Mouse (Mus musculus) hindbrain, embryonic 16.5 days (tissue): ENCODE measurements around the gene Gnas. TPM values are rescaled to one million over a fixed set of nuclear protein-coding genes. Genes with fewer than 3 reads are reported as not detected.

ENCODE experiments used
- ATAC-seq: fragments of 200-750 bp; cut with Nextera tagmentation; 2 replicates; pipeline ENCODE4 v1.8.0; 2017; ENCODE audit warnings: moderate TSS enrichment, moderate library complexity
- H3K27ac ChIP-seq: fragments of 300-500 bp; sonication (generic); 2 replicates; pipeline ENCODE4 v1.5.1; 2014; ENCODE audit warnings: low read depth, mild to moderate bottlenecking, control low read depth, low read length, moderate library complexity
- H3K27me3 ChIP-seq: fragments of 300-500 bp; sonication (generic); replicated peaks from 2 replicates; pipeline ENCODE4 v1.6.1; 2014; ENCODE audit warnings: low read length; ENCODE audit not compliant: control insufficient read depth, insufficient read depth
- H3K36me3 ChIP-seq: fragments of 300-500 bp; sonication (generic); 2 replicates; pipeline ENCODE4 v1.6.1; 2014; ENCODE audit warnings: mild to moderate bottlenecking, low read length, moderate library complexity, mixed read lengths; ENCODE audit not compliant: control insufficient read depth, insufficient read depth
- H3K4me1 ChIP-seq: fragments of 300-500 bp; sonication (generic); 2 replicates; pipeline ENCODE4 v1.6.1; 2014; ENCODE audit warnings: low read depth, low read length; ENCODE audit not compliant: control insufficient read depth, insufficient read depth
- H3K4me2 ChIP-seq: fragments of 300-500 bp; sonication (generic); 2 replicates; pipeline ENCODE4 v1.6.1; 2014; ENCODE audit warnings: mild to moderate bottlenecking, low read length, control low read depth, moderate library complexity
- H3K4me3 ChIP-seq: fragments of 300-500 bp; sonication (generic); 2 replicates; pipeline ENCODE4 v1.5.1; 2014; ENCODE audit warnings: mild to moderate bottlenecking, low read length, control low read depth, moderate library complexity
- H3K9ac ChIP-seq: fragments of 300-500 bp; sonication (generic); 2 replicates; pipeline ENCODE4 v1.6.1; 2014; ENCODE audit warnings: low read depth, mild to moderate bottlenecking, control low read depth, low read length, moderate library complexity
- H3K9me3 ChIP-seq: fragments of 300-500 bp; sonication (generic); 2 replicates; pipeline ENCODE4 v1.6.1; 2014; ENCODE audit warnings: mild to moderate bottlenecking, low read length, moderate library complexity; ENCODE audit not compliant: control insufficient read depth
- WGBS: fragments of 180-500 bp; shearing (Covaris S2); extraction: QIAGEN DNeasy Blood & Tissue Kit; methylation state at CpG from one replicate; pipeline ENCODE4 v1.1.7; 2014; 5-methylcytosine and 5-hydroxymethylcytosine counted together
- polyA plus RNA-seq: library from polyadenylated mRNA; unstranded; fragments of >200 nt; fragmentation: Nextera tagmentation; extraction: Ambion mirVana; gene quantifications from 2 replicates; pipeline ENCODE4 v1.2.1, GENCODE M21; 2015

Gnas gene
- 1,030 and 1,626 TPM in 2 replicates for polyA plus RNA-seq

- H3K27ac ChIP-seq, result no peak within 1 kb of the TSS
- H3K9ac ChIP-seq, result no peak within 1 kb of the TSS
- 47% methylated on average over 19 of the region's 19 CpGs for WGBS
- H3K36me3 ChIP-seq, result peaks cover 35% of the 10 kb centered on the region
- ATAC-seq, result peak; percentile 66
- peaks cover 29% of the 10 kb centered on the region for H3K27me3 ChIP-seq
- peaks cover 22% of the 10 kb centered on the region for H3K9me3 ChIP-seq
- H3K4me3 ChIP-seq, result peak within 1 kb of the TSS; percentile 32
- peaks cover 11% of the 10 kb centered on the region for H3K4me1 ChIP-seq
- peak within 1 kb of the TSS; percentile 54 for H3K4me2 ChIP-seq
Observed at GRCm38 (mm10) chr2:174284011-174284410, at the start of gene Gnas. Gene Gnas (plus strand): TSS chr2:174284320.

GRCm38 (mm10) chr2:174242431-174242830 lies 41.7 kb upstream of the Gnas start:
- 87% methylated on average over 5 of the region's 5 CpGs for WGBS
- H3K36me3 ChIP-seq, result no peaks in the 10 kb centered on the region
- H3K4me1 ChIP-seq, result no peaks in the 10 kb centered on the region
- H3K4me3 ChIP-seq, result no peak overlapping the region
- H3K9me3 ChIP-seq, result no peaks in the 10 kb centered on the region; the same call in 1 of the 2 replicates
- no peak overlapping the region for H3K27ac ChIP-seq
- no peak overlapping the region for H3K4me2 ChIP-seq
- H3K9ac ChIP-seq, result no peak overlapping the region
- no peaks in the 10 kb centered on the region for H3K27me3 ChIP-seq
- no peak for ATAC-seq

- no peak overlapping the region for H3K4me2 ChIP-seq
- no peaks in the 10 kb centered on the region for H3K27me3 ChIP-seq
- no peaks in the 10 kb centered on the region for H3K4me1 ChIP-seq
- no peak overlapping the region for H3K9ac ChIP-seq
- no peak overlapping the region for H3K4me3 ChIP-seq
- no peaks in the 10 kb centered on the region for H3K9me3 ChIP-seq
- H3K36me3 ChIP-seq, result no peaks in the 10 kb centered on the region
- no peak overlapping the region for H3K27ac ChIP-seq
- no peak for ATAC-seq
Observed at GRCm38 (mm10) chr2:174251963-174252362, 32.2 kb upstream of the Gnas start.

- WGBS, result 26% methylated on average over 2 of the region's 2 CpGs
Observed at GRCm38 (mm10) chr2:174257312-174257711, 26.8 kb upstream of the Gnas start.

GRCm38 (mm10) chr2:174260004-174260403 lies 24.1 kb upstream of the Gnas start:
- Histone ChIP-seq H3K4me3 (no peak overlapping the region), H3K9me3 (no peaks in the 10 kb centered on the region), H3K9ac (no peak overlapping the region), H3K36me3 (no peaks in the 10 kb centered on the region; the same call in 1 of the 2 replicates), H3K27ac (no peak overlapping the region), H3K4me2 (no peak overlapping the region), H3K4me1 (no peaks in the 10 kb centered on the region), H3K27me3 (no peaks in the 10 kb centered on the region)
- 13% methylated on average over 3 of the region's 3 CpGs for WGBS
- ATAC-seq, result no peak

More at GRCm38 (mm10) chr2:174257312-174257711, 26.8 kb upstream of the Gnas start:
- Histone ChIP-seq H3K4me3 (no peak overlapping the region), H3K9me3 (no peaks in the 10 kb centered on the region), H3K4me2 (no peak overlapping the region), H3K27ac (no peak overlapping the region), H3K27me3 (no peaks in the 10 kb centered on the region), H3K36me3 (no peaks in the 10 kb centered on the region), H3K4me1 (no peaks in the 10 kb centered on the region), H3K9ac (no peak overlapping the region)
- ATAC-seq, result no peak

- Histone ChIP-seq H3K4me2 (no peak overlapping the region), H3K4me3 (no peak overlapping the region), H3K9ac (no peak overlapping the region), H3K9me3 (no peaks in the 10 kb centered on the region), H3K4me1 (no peaks in the 10 kb centered on the region), H3K36me3 (no peaks in the 10 kb centered on the region; the same call in 1 of the 2 replicates), H3K27me3 (no peaks in the 10 kb centered on the region), H3K27ac (no peak overlapping the region)
- ATAC-seq, result no peak
- 9% methylated on average over 4 of the region's 4 CpGs for WGBS
Observed at GRCm38 (mm10) chr2:174260908-174261800, 23.0 kb upstream of the Gnas start.

GRCm38 (mm10) chr2:174261801-174262200 lies 22.3 kb upstream of the Gnas start:
- no peak overlapping the region for H3K4me3 ChIP-seq
- no peaks in the 10 kb centered on the region for H3K27me3 ChIP-seq
- ATAC-seq, result no peak
- H3K36me3 ChIP-seq, result no peaks in the 10 kb centered on the region; the same call in 1 of the 2 replicates
- H3K9me3 ChIP-seq, result no peaks in the 10 kb centered on the region
- no peak overlapping the region for H3K9ac ChIP-seq
- no peak overlapping the region for H3K4me2 ChIP-seq
- no peak overlapping the region for H3K27ac ChIP-seq
- H3K4me1 ChIP-seq, result no peaks in the 10 kb centered on the region
- 58% methylated on average over 6 of the region's 6 CpGs for WGBS

- H3K4me1 ChIP-seq, result no peaks in the 10 kb centered on the region
- no peak for ATAC-seq
- no peaks in the 10 kb centered on the region; the same call in 1 of the 2 replicates for H3K36me3 ChIP-seq
- no peak overlapping the region for H3K27ac ChIP-seq
- no peak overlapping the region for H3K4me3 ChIP-seq
- no peak overlapping the region for H3K9ac ChIP-seq
- H3K9me3 ChIP-seq, result no peaks in the 10 kb centered on the region
- H3K27me3 ChIP-seq, result no peaks in the 10 kb centered on the region
- 82% methylated on average over 5 of the region's 5 CpGs for WGBS
- H3K4me2 ChIP-seq, result no peak overlapping the region
Observed at GRCm38 (mm10) chr2:174263110-174263815, 20.9 kb upstream of the Gnas start.

GRCm38 (mm10) chr2:174264248-174264647 lies 19.9 kb upstream of the Gnas start:
- H3K4me1 ChIP-seq, result no peaks in the 10 kb centered on the region
- H3K27ac ChIP-seq, result no peak overlapping the region
- H3K9ac ChIP-seq, result no peak overlapping the region
- no peak overlapping the region for H3K4me3 ChIP-seq
- no peak for ATAC-seq
- 85% methylated on average over 8 of the region's 8 CpGs for WGBS
- H3K9me3 ChIP-seq, result no peaks in the 10 kb centered on the region
- no peaks in the 10 kb centered on the region; the same call in none of the 2 replicates for H3K36me3 ChIP-seq
- no peaks in the 10 kb centered on the region for H3K27me3 ChIP-seq
- no peak overlapping the region for H3K4me2 ChIP-seq
